Mouse (Mus musculus) layer of hippocampus, adult 9-11 months (tissue): ENCODE results near the gene Cd320.
"Not testable (repeated sequence)": the region's sequence is repeated elsewhere in the genome, so short reads cannot be mapped to it uniquely, and the experiment has no call there.

Experiments
- DNase-seq: peaks from one replicate; pipeline ENCODE4 v3.0.0; 2022

Cd320 gene

GRCm38 (mm10) chr17:33825462-33825861 is 17.4 kb upstream of the Cd320 start:
- DNase-seq = no peak

- no peak for DNase-seq
Measured at GRCm38 (mm10) chr17:33826850-33827249, 16.0 kb upstream of the Cd320 start.

- DNase-seq = no peak
Measured at GRCm38 (mm10) chr17:33828892-33829291, 14.0 kb upstream of the Cd320 start.

GRCm38 (mm10) chr17:33829561-33829960 is 13.3 kb upstream of the Cd320 start:
- DNase-seq = no peak

GRCm38 (mm10) chr17:33844196-33844595 is 1.3 kb downstream of the Cd320 start:
- no peak for DNase-seq

- DNase-seq = no peak
Measured at GRCm38 (mm10) chr17:33848139-33848538, 5.2 kb downstream of the Cd320 start.

GRCm38 (mm10) chr17:33851331-33851730 is 8.4 kb downstream of the Cd320 start:
- no peak for DNase-seq

GRCm38 (mm10) chr17:33857816-33858215 is 14.9 kb downstream of the Cd320 start:
- DNase-seq = no peak

- DNase-seq = peak; percentile 89
Measured at GRCm38 (mm10) chr17:33865330-33866030, 22.6 kb downstream of the Cd320 start.

GRCm38 (mm10) chr17:33873537-33873936 is 30.6 kb downstream of the Cd320 start, which contains the start of gene Gm7029:
TSS of gene Gm7029 (plus strand) at chr17:33873837.
- DNase-seq = not testable (repeated sequence)

GRCm38 (mm10) chr17:33874411-33874810 is 31.5 kb downstream of the Cd320 start:
- no peak for DNase-seq

- not testable (repeated sequence) for DNase-seq
Measured at GRCm38 (mm10) chr17:33875797-33876196, 32.9 kb downstream of the Cd320 start.

- DNase-seq = not testable (repeated sequence)
Measured at GRCm38 (mm10) chr17:33884320-33884719, 41.4 kb downstream of the Cd320 start.

GRCm38 (mm10) chr17:33887802-33888201 is 44.9 kb downstream of the Cd320 start:
- DNase-seq = not testable (repeated sequence)

- DNase-seq = not testable (repeated sequence)
Measured at GRCm38 (mm10) chr17:33888230-33888629, 45.3 kb downstream of the Cd320 start.

GRCm38 (mm10) chr17:33889941-33890532 is 47.1 kb downstream of the Cd320 start:
- not testable (repeated sequence) for DNase-seq

- DNase-seq = peak; percentile 100
Measured at GRCm38 (mm10) chr17:33890533-33891059, 47.7 kb downstream of the Cd320 start, which contains the start of gene Kifc1. TSS of gene Kifc1 (minus strand) at chr17:33890661.

GRCm38 (mm10) chr17:33891357-33891756 is 48.5 kb downstream of the Cd320 start:
- DNase-seq = no peak

GRCm38 (mm10) chr17:33891892-33892291 is 49.0 kb downstream of the Cd320 start:
- not testable (repeated sequence) for DNase-seq

GRCm38 (mm10) chr17:33892429-33892828 is 49.5 kb downstream of the Cd320 start:
- DNase-seq = no peak

- DNase-seq = not testable (repeated sequence)
Measured at GRCm38 (mm10) chr17:33893011-33893410, 50.1 kb downstream of the Cd320 start.

GRCm38 (mm10) chr17:33897114-33897794 is 54.4 kb downstream of the Cd320 start:
- DNase-seq = no peak

GRCm38 (mm10) chr17:33898193-33898592 is 55.3 kb downstream of the Cd320 start:
- not testable (repeated sequence) for DNase-seq
